Mouse (Mus musculus) layer of hippocampus, adult 9-11 months (tissue): ENCODE results near the gene Vmn1r13.
"Not testable (repeated sequence)": the region's sequence is repeated elsewhere in the genome, so short reads cannot be mapped to it uniquely, and the experiment has no call there.

ENCODE experiments used
- DNase-seq: peaks from one replicate; pipeline ENCODE4 v3.0.0; 2022

Vmn1r13 gene

DNA sequence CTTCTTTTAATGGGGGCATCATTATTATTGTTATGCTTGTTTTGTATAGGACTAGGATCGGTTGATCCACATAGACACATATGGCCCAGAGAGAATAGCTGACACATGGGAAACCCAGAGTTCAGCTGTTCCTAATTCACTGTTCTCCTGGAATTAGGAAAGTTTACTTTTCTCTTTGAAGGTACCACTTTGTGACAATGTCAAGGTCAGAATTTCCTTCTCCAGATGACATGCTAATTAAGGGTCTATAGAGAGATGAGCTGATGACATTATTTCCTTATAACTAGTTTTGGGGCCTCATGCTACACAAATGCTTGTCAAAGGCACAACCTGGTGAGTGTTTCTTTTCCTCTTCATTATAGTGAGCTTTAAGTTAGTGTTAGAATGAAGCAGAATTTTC, at the start of gene Vmn1r13:
Vmn1r13 (plus strand) TSS at position 301 of the 400 bp plus-strand sequence.
- DNase-seq: not testable (repeated sequence)

DNA sequence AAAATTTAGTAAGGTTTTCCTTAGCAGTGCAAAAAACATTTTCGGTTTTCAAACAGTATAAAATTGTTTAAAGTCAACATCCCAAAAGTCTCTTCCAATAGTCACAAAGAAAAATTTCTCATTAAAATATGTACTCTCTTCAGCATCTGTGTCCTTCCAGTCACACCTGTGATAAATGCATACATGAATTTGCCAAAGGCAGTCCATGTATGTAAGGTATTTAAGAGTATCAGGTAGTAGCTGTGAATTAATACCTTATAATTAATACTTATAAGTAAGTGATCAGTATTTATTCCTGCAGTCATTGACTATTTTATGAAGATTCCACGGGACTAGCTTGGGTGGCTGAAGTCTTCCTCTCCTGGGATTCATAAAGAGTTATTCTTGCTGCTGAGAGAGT, 46.5 kb upstream of the Vmn1r13 start, which contains the start of gene Vmn1r12:
Vmn1r12 (plus strand) TSS at position 301 of the 400 bp plus-strand sequence.
- no peak for DNase-seq

DNA sequence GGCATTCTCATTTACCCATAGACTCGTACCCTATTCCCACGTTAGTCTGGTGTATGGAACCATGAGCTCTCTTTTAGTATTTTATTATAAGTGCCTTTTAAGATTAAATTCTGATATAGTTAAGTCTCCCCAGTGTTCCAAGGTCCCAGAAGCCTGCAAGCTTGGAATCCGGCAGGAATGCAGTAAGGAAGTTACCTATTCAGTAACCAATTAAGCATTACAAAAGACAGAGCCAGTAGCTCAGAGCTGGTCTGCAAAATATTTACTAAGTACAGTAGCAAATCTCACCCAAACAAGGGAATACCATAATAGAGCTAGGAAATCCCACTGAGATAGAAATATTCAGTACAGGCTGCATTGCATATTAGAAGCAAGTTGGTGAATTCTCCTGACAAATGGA, 13.1 kb upstream of the Vmn1r13 start:
- DNase-seq: not testable (repeated sequence)

DNA sequence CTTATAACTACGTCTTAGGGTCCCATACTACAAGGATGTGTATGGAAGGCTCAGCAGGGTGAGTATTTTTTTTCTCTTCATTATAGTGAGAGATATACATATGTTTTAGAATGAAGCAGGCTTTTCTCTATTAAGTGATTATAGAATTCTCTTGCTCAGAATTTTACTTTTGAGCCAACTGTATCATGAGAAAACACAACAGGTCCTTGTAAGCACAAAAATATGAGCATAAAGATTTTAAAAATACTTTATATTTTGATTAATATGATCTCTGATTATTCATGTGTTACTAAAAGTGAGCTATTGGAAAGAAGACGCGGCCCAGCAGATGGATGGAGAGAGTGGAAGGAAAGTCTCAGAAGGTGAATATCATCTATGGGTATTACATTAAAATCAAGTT, 28.3 kb downstream of the Vmn1r13 start, which contains the start of gene Vmn1r14:
Vmn1r14 (plus strand) TSS at position 301 of the 400 bp plus-strand sequence.
- no peak for DNase-seq

DNA sequence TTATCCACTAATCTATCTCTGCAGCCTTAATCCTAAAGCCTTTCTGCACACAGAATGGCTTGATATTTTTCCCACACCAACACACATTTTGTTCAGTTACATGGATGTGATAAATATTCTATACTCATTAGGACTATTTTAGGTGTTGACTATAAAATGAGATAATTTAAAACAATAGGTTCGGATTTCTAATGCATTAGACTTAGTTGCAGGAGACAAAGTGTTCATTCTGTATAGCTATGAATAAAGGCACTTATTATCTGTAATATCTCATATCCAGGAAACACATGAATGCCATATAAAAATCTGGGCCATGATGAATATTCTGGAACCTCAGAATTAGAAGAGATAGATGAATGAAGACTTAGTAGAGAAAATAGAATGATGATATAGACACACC, 54.6 kb downstream of the Vmn1r13 start, which contains the start of gene Vmn1r15:
Vmn1r15 (plus strand) TSS at position 301 of the 400 bp plus-strand sequence.
- DNase-seq: no peak

DNA sequence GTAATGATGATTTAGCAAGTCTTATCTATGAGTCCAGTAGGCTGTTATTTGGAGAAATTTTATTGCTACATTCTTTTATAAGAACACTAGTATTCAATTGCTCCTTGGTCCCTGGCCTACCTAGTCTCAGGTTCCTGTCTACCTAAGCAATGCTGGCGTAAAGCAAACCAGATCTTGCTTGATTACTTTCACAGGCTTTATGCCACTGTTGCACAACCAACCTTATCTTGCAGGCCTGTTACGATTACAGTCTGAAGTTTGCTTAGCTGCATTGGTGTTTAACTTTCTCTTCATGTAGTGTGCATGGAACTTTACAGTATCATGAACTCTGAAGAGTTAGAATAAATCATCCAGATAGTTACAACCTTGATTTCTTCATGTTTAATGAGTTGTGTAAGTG, 57.9 kb downstream of the Vmn1r13 start:
- DNase-seq: no peak
